Mouse (Mus musculus): ENCODE data around the gene Marveld3. TPM values are rescaled to one million over a fixed set of nuclear protein-coding genes. Genes with fewer than 3 reads are reported as not detected.
A peak's percentile ranks its signal among the peaks of the same experiment; 100 is the strongest.

Marveld3 gene
- total RNA-seq, 2 experiments from 2014 or later: not detected

GRCm38 (mm10) chr8:109907376-109907775, 54.6 kb downstream of the Marveld3 start:
- intact Hi-C loops (cut with DNase I): no loop called here
- DNase-seq (ENCODE audit: low spot score in 2 of 2): no peak

DNA sequence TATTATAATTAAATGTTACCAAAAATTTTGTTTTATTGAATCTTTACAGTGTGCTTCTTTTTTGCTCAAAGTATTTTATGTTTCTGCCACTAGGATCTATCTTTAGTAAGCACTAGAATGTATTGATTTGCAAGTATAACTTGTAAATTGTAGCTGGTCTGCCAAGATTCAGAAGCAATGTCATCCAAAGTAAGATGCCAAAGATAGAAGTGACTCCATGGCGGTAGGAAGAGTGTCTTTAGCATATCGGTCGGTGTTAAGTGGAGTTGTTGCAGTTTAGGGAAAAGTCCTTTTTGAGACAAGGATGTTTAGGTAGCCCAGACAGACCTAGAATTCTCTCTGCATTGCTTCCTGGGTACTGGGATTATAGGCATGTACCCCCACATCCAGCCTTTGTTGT, 55.1 kb downstream of the Marveld3 start:
- DNase-seq (ENCODE audit: low spot score in 2 of 2): peak in 1 of 2 experiments; percentile 57
- intact Hi-C loops (cut with DNase I): no loop called here

DNA sequence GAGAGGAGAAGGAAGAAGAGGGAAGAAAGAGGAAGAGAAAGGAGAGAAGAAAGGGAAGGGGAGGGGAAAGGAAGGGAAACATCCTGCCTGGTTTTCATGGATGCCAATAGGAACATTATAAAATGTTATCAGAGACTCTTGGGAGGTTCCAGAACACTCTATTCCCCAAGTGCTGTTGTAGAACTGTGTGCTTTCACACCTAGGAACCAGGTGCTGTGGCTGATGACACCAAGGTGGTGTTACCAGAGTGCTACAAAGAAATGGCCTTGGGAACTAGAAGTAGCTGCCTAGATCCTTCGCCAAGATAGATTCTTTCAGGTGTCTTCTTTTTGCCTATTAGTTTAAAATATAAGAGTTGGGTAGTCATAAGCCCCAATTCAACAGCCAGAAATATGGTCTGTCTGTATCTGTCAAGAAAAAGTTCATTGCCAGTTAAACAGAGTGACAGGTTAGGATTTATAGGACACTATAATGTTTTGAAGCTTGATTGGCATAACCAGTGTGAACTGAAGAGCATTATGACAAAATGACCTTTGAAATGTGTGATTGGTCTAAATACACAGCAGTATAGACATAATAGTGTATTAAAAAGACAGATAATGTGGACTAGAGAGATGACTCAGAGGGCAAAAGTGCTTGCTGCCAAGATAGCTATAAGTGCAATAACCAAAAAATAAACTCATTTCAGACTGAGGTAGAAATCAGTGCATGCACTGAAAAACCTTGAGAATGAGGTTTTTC, 56.9 kb downstream of the Marveld3 start:
- DNase-seq (ENCODE audit: low spot score in 2 of 2): no peak
- intact Hi-C loops (cut with DNase I): no loop called here

DNA sequence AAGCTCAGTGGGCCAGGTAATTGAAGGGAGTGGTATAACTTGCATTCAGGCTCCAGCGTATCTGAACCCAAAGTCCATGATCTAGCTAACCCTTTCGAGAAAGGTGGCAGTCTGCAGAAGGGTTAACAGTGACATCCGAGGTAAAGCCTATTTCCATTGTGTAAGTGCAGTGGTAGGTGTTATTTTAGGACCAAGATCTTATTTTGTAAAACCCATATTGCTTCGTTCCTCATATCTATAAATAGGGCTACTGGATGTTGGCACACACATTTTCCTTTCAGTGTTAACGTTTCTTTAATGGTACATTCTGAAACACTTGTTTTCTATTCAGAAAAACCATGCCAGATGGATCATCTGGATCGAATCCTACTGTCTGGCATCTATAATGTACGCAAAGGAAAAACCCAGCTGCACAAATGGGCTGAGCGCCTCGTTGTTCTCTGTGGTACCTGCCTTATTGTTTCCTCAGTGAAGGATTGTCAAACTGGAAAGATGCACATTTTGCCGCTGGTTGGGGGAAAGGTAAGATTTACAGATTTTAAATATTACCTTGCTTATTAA, 58.0 kb downstream of the Marveld3 start:
- intact Hi-C loops (cut with DNase I): no loop called here
- peak; percentile 41 to 77 for DNase-seq (ENCODE audit: low spot score in 2 of 2)

GRCm38 (mm10) chr8:109902379-109902778, 59.6 kb downstream of the Marveld3 start:
- intact Hi-C loops (cut with DNase I): no loop called here

More at GRCm38 (mm10) chr8:109902379-109902778, 59.6 kb downstream of the Marveld3 start:
- no peak for DNase-seq (ENCODE audit: low spot score in 2 of 2)

Other genes starting within 250 kb of the Marveld3 start
- 10 to 100 TPM; 36.9 to 38.5 TPM for gene Atxn1l, start 224.5 kb downstream of the Marveld3 start, total RNA-seq (2021)
- gene Ap1g1, start 183.6 kb downstream of the Marveld3 start, total RNA-seq (2021): 10 to 100 TPM; 87.0 to 96.8 TPM
- gene Phlpp2, start 93.7 kb downstream of the Marveld3 start, total RNA-seq (2021): 10 to 100 TPM; 33.7 to 35.1 TPM
- gene Tat, start 28.2 kb upstream of the Marveld3 start, total RNA-seq (2021): not detected
- gene Chst4, start 77.5 kb upstream of the Marveld3 start, total RNA-seq (2021): under 1 TPM in 1 of 2 experiments, not detected in 1; 0.30 TPM
- gene Zfp612, start 117.5 kb upstream of the Marveld3 start, total RNA-seq (2021): 10 to 100 TPM; 39.9 TPM
- not detected for gene Gm21964, start 139.0 kb upstream of the Marveld3 start, total RNA-seq (2021)
- not detected for gene Gm17720, start 140.6 kb upstream of the Marveld3 start, total RNA-seq (2021)
- 10 to 100 TPM; 24.0 to 25.5 TPM for gene Calb2, start 206.0 kb upstream of the Marveld3 start, total RNA-seq (2021)

Measured in left cerebral cortex, postnatal 25 days (tissue).